Mouse (Mus musculus): ENCODE results near the gene Chchd2.

DNA sequence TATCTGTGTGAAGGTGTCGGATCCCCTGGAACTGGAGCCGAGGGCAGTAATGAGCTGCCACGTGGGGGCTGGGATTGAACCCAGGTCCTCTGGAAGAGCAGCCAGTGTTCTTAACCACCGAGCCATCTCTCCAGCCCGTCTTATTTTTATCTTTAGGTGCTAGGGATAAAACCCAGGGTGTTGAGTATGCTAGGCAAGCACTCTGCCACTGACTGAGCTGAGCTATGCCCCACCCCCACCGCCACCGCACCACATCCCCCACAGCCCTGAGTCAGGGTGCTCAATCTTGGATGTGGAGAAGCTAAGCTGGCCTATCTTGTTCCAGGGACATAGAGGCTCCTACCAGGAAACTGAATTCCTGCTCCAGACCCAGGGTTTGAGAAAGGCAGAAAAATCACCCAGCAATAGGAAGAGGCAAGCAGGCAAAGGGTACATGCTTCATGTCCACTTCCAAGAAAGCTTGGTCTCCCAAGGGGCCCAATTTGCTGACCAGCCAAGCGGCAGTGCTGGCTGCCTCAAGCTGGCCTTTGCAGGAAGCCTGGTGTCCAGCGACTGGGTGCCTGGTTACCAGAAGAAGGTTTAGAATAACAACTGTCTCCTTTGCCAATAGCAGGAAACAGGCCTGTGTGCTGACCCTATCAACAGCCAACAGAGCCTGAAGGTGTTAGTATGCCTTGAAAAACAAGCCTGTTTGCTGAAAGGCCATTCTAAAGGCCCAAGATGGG, 9.4 kb downstream of the Chchd2 start:
- TF ChIP-seq EP300 (IDR thresholded peaks at IDR 0.05; ENCODE audit: low read depth) (no peak), CTCF (IDR thresholded peaks at IDR 0.05; ENCODE audit: low read depth) (no peak)
